Mouse (Mus musculus) heart, postnatal 10 days (tissue): ENCODE measurements at regions not wholly inside any gene's neighbourhood (a gene's known extent, or its start where the extent isn't known, plus 50 kb on each side); places are given as distances from the start of the nearest gene placed in this dataset.
"Not testable (repeated sequence)": the region's sequence is repeated elsewhere in the genome, so short reads cannot be mapped to it uniquely, and the experiment has no call there.

Source experiments
- DNase-seq, 2 experiments: peaks; one replicate each; pipeline ENCODE4 v3.0.0; 2021
- intact Hi-C: fragments of 180-260 bp; cut with DNase I; formaldehyde crosslinking; loops from one replicate; pipeline ENCODE4 v1.15.1; 2025

DNA sequence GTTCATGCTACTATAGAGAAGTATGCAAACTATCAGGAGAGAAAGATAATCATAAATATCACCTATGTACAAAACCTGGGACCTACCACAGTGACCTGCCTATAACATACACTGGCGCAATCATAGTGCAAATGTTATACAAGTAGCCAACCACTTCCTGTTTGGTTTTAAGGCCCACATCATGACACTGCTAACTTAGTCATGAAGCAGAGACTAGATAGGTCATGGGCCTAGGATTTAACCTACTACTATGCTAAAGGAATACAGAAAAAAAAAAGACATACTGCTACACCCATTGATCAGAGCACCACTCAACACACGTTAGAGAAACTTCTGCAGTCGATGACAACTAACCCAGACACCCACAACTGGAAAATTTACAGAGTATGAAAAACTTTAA, 498.6 kb upstream of the Acvr2a start:
- intact Hi-C loops = no loop called here
- DNase-seq = no peak

DNA sequence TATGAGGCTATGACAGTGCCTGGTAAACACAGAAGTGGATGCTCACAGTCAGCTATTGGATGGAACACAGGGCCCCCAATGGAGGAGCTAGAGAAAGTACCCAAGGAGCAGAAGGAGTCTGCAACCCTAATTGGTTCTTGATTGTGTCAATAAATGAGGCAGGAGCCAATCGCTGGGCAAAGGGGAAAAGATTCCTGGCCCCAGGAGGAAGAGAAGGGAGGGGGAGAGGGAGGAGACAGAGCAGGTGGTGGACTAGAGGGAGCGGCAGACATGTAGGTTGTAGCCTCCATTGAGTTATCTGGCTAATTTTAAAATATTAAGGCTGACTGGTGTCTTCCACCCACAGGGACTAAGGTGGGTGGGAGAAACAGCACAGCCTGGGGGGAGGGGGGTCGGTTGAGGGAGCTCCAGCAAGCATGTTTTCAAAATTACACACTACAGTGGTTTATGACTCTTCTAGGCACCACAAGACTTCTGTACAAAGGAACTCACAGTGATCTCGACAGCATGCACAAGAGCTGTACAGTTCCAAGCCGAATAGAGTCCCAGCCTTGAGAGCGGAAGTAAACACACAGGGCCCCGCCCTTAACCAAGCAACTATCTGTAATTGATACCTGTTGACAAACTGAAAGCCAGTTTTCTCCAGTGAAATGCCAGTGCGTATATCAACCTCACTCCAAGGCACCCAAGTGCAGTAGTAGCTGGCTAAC, 497.6 kb upstream of the Acvr2a start:
- no peak for DNase-seq

DNA sequence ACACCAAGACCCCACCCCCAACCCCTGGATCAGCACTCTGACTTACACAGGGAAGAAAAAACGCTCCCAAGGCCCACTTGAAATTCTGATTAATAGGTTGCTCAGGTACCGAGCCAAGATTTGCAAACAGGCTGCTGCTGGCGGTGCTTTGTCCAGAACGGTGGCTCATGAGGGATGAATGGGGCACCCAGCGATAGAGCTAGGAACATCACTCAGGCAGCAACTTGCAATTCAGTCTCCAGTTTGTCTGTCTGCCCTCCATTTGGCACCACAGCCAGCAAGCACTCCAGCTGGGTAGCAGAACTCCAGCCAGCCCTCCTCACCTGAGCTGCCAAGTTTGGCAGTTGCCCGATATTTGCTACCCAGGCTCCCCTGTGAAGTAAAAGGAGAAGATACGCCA, 496.1 kb upstream of the Acvr2a start:
- intact Hi-C loops = no loop called here
- no peak for DNase-seq

More for the DNA sequence above, 497.6 kb upstream of the Acvr2a start:
- intact Hi-C loops = no loop called here

DNA sequence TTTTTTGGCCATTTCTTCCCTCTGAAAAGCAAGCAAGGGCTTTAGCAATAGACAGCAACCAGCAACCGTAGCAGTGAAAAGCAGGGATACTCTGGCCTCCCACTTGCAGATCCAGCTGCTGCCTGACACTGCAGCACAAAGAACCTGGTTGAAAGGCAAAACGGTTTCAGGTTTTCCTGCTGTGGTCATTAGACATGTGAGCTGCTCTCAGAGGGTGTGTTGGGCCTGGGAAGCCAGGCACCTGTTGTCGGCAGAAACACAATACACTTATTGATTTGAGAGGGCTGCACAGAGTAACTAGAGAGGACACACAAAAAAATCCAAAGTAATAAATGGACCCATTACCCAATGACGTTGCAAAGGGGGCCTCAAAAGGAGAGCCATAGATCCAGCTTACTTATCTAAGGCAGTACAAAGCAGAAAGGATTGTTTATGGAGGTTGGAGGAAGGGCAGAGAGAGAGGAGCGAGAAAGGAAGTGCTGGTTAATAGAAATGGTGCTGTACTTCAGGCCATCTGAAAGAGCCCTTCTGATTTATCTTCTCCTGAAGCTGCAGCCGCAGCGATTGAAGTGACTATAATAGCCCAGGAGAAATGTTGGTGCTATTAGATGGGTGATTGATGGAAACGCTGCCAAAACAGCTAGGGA, 495.4 kb upstream of the Acvr2a start:
- DNase-seq = no peak
- intact Hi-C loops = no loop called here

DNA sequence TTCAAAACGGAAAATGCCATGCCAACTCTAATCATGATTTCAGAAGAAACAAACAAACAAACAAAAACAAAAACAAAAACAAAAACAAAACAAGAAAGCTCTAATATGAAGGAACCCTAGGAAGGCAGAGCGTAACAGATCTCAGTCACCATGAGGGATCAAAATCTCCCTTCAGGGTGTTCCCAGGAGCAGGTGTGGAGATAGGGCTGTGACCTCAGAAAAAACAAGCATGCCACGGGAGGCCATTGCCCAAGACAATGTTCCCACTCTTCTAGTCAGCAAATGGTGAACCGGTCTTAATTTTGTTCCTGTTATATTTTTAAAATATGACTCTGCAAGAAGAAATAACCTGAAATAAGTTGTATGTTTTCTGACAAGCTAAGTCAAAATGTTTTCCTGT, 492.4 kb upstream of the Acvr2a start:
- intact Hi-C loops = no loop called here
- DNase-seq = no peak

DNA sequence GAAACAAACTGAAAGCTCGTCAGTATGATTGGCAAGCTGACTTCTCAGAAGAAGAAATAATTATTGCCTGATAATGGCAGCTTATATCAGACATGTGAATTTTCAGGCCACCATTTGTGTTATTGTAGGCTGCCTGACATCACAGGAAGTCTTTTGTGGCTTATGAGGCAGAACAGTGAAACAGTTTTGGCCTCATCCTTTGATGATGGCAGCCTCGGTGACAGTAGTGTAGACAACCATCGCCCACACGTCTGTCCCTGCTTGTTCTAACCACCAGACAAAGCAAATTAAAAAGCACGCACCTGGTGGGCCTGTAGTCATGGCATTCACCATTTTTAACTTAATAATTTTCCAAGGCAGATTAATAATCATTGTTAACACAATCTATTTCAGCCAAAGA, 491.6 kb upstream of the Acvr2a start:
- DNase-seq = no peak
- intact Hi-C loops = no loop called here

DNA sequence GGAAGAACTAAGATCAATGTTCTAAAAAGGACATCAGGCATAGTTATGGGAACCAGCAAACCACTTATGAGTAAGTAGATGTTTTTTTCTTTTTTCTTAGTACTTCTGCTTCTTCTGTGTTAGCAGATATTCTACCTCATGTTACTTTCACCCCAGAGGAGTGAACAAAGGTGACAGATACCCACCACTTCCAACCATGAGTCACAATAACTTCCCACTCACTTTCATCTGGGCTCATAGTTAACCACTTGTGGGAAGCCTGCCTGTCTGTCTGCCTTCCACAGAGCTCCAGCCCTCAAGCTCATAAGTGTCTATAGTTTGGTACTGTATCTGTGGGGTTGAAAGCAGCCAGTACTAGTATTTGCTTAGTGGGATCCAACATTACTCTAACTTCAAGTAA, 485.7 kb upstream of the Acvr2a start:
- no peak for DNase-seq
- intact Hi-C loops = no loop called here

DNA sequence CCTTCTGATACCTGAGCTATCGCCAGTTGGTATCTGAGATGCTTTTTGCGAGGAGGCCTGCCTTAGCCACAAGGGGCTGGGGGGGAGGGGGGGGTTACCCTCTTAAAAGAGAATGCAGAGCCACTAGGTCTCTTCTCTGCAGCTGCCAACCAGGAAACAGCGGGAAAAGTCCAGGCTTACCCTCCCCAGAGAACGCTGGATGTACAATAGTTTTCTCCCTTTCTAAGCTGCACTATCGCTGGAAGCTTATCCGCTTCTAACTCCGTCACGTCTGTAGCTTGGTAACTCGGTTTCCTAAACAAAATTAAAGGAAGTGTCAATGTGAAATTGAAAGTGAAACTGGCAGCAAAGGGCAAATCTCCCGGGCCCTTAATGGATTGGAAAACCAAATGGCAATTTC, 481.1 kb upstream of the Acvr2a start:
- DNase-seq = peak; percentile 15 to 21
- intact Hi-C loops = no loop called here

DNA sequence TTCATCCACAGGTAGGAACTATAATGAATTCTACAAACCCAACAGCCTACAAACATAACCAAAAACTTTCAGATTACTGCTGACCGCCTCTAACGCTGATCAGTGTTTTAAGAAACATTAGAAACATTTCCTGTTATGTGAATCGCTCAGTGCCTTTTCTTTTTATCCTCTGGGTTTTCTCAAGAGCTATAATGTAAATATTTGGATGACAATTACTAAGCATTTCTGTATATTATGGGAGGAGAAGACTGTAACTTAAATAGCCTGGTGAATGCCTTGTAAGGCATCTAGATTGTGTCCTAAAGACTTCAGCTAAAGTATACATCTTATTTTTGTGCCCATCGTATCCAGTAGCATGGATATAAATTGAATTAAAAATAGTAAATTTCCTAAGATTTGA, 465.9 kb upstream of the Acvr2a start:
- intact Hi-C loops = no loop called here
- DNase-seq = no peak

DNA sequence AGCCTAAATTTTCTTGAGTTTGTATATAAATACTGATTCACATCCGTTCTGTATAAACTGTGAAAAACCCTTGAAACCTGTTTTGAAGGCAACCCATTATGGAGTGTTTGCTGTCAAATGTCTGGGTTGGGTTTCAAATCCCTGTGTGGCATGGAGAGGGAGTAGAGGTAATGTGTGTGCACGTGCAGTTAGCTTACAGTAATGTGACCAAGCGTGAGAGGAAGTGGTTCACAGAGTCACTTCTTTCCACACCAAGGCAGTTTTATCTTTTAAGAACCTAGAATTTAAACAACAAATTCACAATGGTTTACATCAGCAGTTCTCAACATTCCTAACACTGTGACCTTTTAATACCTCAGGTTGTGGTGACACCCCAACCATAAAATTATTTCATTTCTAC, 464.1 kb upstream of the Acvr2a start:
- intact Hi-C loops = no loop called here
- DNase-seq = no peak

DNA sequence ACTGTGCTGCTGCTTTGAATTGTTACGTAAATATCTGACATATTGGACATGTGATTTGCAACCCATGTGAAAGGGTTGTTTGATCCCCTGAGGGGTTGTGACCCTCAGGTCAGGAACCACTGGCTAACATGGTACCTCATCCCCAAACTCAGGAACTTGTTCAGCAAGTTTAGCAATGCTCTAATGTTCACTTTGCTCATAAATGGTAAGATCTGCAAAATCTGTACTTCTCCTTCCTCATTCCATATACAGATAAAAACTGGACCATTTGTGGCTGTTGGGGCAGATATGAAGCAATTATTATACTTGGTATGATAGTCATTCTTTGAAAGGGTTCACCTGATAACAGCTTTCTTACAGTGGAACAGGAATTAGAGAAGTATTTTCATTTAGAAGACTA, 463.7 kb upstream of the Acvr2a start:
- no peak for DNase-seq
- intact Hi-C loops = no loop called here

DNA sequence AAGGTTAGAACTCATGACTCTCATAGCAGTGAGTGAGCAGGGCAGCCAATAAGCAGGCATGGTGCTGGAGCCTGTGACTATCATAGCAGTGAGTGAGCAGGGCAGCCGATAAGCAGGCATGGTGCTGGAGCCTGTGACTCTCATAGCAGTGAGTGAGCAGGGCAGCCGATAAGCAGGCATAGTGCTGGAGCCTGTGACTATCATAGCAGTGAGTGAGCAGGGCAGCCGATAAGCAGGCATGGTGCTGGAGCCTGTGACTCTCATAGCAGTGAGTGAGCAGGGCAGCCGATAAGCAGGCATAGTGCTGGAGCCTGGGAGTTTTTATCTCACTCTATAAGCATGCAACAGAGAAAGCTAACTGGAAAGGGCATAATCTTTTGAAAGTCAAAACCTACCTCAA, 442.3 kb upstream of the Acvr2a start:
- not testable (repeated sequence) for DNase-seq

DNA sequence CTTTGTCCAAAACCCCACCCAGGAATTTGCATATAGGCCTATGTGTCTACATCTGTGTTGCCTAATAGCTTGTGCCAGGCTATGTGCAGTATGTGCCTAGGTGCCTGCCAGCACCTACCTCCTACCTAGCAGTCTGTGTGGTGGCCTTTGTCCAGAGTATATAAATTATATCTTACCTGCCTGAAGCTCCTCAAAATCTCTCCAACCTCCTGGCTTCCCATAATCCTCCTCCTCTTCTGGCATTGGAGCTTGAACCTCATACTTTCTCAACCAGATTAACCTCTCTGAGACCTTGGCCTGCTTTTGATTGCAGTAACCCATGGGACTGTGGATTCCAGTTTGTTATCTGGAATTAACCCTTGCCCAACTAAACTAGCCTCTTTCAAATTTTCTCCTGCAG, 440.8 kb upstream of the Acvr2a start:
- intact Hi-C loops = no loop called here
- no peak for DNase-seq

More for the DNA sequence above, 442.3 kb upstream of the Acvr2a start:
- intact Hi-C loops = not testable (repeated sequence)

DNA sequence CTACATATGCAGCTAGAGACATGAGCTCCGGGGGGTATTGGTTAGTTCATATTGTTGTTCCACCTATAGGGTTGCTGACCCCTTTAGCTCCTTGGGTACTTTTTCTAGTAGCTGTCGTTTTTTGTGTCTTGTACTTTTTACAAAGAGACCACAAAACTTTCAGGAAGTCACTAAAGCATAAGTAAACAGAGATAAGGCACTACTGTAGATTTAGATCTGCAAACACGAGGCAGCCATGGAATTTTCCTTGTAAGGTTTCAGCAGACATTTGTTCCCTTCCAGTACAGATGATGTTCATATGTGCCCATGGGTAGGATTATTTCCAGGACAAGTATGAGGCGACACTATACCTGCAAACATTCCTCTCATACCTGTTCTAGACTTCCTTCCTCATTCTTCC, 439.6 kb upstream of the Acvr2a start:
- intact Hi-C loops = no loop called here
- no peak for DNase-seq

DNA sequence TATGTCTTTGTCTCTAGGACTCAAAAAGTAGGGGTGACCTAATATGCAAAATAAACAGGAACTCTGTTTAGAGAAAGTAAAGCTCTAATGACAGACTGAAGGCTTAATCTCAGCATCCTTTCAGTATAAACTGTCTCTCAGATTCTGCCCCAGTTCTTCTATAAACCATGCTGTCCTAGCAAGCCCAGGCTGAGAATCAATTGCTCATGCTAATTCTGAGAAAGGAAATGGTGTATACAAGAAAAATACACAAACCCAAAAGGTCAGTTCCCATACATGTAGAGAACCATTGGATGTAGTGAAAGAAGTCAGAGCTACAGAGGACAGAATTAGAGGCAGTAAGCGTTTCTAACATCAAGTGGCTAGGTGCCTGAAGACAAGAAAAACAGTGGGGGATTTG, 435.7 kb upstream of the Acvr2a start:
- no peak for DNase-seq
- intact Hi-C loops = no loop called here

DNA sequence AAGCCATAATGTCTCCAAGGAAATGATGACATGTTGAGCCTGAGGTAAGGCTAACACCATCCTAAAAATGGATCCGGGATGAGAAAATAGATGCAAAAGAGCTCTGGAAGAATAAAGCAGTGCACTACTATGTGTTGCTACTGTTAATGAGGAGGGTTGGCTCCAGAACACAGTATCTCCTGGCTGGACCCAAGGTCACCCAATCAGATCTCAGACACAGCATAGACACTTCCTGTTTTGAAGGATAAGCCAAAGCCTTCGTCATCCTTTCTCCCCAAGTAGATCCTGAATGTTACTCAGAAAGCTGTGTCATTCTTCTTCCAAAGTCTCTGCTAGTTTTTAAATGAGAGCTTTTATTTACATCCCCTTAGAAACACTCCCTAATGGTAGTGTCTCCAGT, 435.2 kb upstream of the Acvr2a start:
- no peak for DNase-seq
- intact Hi-C loops = no loop called here

DNA sequence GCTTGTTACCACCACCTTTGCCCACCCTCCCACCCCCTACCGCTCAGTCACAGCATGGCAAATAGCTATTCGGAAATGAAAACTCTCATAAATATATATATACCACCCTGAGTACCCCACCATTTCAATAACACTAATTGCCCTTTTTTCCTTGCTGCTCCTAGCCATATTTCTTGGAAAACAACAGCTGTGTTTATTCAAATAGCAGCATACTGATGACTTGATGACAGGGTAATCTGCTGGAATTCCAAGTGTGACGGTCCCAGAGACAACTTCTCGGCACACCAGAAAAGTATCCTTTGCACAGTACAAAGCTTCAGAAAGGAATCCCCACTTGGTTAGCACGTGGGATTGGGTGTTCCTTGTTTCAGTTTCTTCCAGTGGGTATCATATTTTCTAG, 433.8 kb upstream of the Acvr2a start:
- intact Hi-C loops = loop anchor here (5.0 kb wide), 1 partner anchor 77 kb away; no protein-coding TSS in a partner anchor
- peak; percentile 25 to 42 for DNase-seq

DNA sequence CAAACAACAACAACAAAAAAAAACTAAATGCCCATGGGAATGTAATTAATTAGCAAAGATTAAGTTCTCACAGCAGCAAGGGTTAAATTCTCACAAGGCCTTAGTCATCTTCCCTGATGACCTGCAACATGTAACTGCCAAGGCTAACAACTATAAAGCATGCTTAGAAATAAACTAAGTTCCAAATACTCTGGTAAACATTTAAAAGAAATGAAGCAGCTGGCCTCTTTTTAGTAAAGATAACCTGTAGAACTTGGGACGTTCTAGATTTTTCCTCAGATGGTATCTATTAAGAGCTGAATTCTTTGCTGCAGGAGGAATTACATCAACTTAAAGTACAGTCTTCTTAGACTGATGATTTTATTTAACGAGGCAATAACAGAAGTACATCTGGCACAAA, 433.1 kb upstream of the Acvr2a start:
- DNase-seq = no peak
- intact Hi-C loops = loop anchor here (5.0 kb wide), 1 partner anchor 77 kb away; no protein-coding TSS in a partner anchor

DNA sequence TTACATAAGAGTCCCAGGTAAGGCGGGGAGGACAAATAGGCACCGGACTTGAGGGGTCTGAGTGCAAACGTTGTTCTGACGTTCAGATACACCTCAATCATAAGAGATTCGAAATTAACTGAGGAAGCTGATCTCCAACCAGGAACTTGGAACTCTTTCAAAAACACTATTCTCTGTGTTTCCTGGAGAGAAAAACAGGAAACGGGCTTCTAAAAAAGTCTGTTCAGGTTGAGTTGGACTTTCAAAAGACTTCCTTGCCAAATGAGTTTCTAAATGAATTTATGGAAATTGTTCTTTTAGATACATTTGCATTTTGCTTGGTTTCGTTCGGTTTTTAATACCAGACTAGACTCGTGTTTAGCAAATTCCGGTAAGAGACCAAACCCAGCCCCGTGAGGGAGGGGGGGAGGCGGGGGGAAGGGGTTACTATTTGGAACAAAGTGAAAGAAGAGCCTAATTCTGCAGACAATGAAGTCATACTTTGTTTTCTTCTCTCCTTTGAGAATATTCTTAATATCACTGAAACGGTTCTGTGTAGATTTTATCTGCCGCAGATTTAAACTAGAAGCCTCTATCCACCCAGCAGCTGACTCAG, 432.3 kb upstream of the Acvr2a start:
- intact Hi-C loops = loop anchor here (5.0 kb wide), 1 partner anchor 76 kb away; no protein-coding TSS in a partner anchor
- DNase-seq = peak in 1 of 2 experiments; percentile 16

DNA sequence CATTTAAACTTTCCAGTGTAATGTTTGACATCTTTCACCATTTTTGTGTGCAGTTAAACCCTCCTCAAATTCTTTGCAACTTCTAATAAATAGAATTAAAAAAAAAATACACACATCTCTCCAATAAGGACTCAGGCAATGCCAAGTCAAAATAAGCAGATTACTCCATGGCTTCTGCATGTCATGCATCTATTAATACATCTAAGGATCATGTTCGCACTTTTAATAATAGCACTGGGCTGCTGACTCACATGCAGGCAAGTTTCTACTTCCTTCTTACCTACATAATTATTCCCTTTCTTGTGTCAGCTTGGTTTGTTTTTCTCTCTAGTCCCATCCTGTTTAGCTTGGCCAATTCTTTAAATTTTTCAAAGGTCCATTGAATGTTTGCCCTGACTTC, 415.4 kb upstream of the Acvr2a start:
- DNase-seq = peak; percentile 20 to 31
- intact Hi-C loops = loop anchor here (10.0 kb wide), 1 partner anchor 416 kb away; the partner anchor contains the start of gene Acvr2a

DNA sequence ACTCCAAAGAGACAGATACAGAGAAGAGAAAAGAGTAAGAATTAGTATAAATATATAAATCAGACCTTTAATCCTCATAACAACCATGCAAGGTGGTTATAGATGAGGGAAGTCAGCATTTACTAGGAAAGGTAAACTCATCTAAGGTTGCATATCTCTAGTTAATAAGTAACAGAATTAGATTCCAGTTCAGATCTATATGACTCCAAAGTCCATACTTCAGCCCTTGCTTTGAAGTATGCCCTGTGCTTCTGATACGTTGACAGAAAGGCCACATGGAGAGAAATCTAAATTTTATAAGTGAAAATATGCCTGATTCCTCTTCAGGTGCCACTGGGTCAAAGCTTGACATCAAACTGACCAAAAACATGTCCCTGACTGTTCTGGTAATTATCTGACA, 414.7 kb upstream of the Acvr2a start:
- intact Hi-C loops = loop anchor here (10.0 kb wide), 1 partner anchor 416 kb away; the partner anchor contains the start of gene Acvr2a
- no peak for DNase-seq

DNA sequence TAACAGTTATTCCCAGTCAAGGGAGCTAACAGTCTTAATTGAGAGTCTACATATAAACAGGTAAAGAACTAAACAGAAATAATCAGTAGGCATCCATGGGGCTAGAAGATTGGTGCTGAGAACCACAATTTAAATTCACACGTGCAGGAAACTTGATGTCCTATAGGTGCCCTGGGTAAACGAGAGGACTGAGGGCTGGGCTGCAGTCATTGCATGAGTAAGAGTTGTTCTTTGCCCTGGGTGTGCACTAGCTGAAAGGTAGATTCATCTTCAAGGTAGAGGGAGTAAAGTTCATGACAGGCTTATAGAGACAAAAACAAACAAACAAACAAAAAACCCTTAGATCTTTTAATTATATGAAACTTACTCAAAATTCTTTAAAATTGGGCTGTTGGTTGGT, 411.1 kb upstream of the Acvr2a start:
- intact Hi-C loops = no loop called here
- DNase-seq = no peak
